Mouse (Mus musculus): ENCODE results near the gene Got1. TPM values are rescaled to one million over a fixed set of nuclear protein-coding genes. Genes with fewer than 3 reads are reported as not detected.
A peak's percentile ranks its signal among the peaks of the same experiment; 100 is the strongest.

Got1 gene
- total and polyA plus RNA-seq, 3 experiments = 575 to 1,224 (median 956) TPM

DNA sequence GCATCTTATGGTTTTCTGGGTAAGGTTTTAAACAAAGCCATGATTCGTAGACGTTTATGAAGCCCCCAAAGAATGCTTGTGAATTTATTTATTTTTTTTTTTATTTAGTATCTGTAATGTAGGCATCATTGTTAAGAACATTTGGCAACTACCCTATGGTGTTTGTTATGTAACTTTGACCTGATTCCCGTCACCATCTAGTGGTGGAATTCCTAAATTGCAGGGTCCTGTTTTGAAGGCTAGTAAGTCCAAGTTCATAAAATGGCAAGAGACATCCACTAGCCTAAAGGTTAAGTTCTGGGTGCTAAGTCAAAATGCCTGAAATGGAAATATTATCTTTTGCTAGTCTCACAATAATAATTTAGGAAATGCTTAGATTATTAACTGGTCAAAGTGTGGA, 37.0 kb downstream of the Got1 start:
- Histone ChIP-seq H3K27ac (no peak overlapping the region), H3K79me2 (replicated peaks; ENCODE audit: control insufficient read depth, insufficient read depth, low read length) (no peaks in the 10 kb centered on the region), H3K4me3 (no peak overlapping the region), H3K27me3 (ENCODE audit: control insufficient read depth, insufficient read depth, low read length) (no peaks in the 10 kb centered on the region), H3K4me1 (ENCODE audit: control insufficient read depth, insufficient read depth, low read length) (no peaks in the 10 kb centered on the region), H3K9ac (ENCODE audit: low read depth, low read length) (no peak overlapping the region), H3K36me3 (ENCODE audit: control insufficient read depth, insufficient read depth, low read length) (no peaks in the 10 kb centered on the region)
- TF ChIP-seq CTCF (IDR thresholded peaks at IDR 0.05) (peak; percentile 75), EP300 (IDR thresholded peaks at IDR 0.05; ENCODE audit: insufficient read depth, low read depth, low read length) (no peak)
- no peak for DNase-seq
- intact Hi-C loops (cut with DNase I) = loop anchor here (10.0 kb wide), 1 partner anchor 463 kb away; no protein-coding TSS in a partner anchor
- WGBS = 29% methylated on average over 3 of the region's 3 CpGs

DNA sequence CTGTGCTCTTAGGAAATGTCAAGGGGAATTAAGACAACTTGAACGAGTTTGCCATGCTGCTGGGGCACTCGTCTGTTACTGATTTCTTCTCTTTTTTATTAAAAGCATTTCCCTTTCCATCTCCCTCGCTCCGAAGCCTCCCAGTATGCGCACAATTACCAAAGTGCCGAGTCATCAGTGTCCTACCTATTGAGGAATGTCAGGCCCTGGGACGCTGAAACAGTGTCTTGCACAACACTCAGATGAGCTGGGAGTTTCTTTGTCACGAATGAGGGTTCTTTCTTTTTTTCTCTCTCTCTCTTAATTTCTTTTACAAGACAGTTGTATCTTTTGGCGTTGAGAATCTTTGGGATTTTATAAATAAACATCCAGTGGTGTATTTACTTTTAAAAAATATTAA, 43.9 kb downstream of the Got1 start:
- intact Hi-C loops (cut with DNase I) = loop anchor here (10.0 kb wide), 1 partner anchor 456 kb away; no protein-coding TSS in a partner anchor
- H3K4me1 ChIP-seq (ENCODE audit: control insufficient read depth, insufficient read depth, low read length) = no peaks in the 10 kb centered on the region; the same call in 1 of the 2 replicates
- TF ChIP-seq POLR2A (IDR thresholded peaks at IDR 0.05; ENCODE audit: insufficient read depth, low read depth, low read length) (no peak), CTCF (IDR thresholded peaks at IDR 0.05) (no peak), EP300 (IDR thresholded peaks at IDR 0.05; ENCODE audit: insufficient read depth, low read depth, low read length) (no peak)
- H3K27ac ChIP-seq = no peak overlapping the region
- H3K9ac ChIP-seq (ENCODE audit: low read depth, low read length) = no peak overlapping the region
- no peaks in the 10 kb centered on the region for H3K79me2 ChIP-seq (replicated peaks; ENCODE audit: control insufficient read depth, insufficient read depth, low read length)
- no peak for DNase-seq
- no peaks in the 10 kb centered on the region for H3K27me3 ChIP-seq (ENCODE audit: control insufficient read depth, insufficient read depth, low read length)
- H3K4me3 ChIP-seq = no peak overlapping the region
- no peaks in the 10 kb centered on the region for H3K36me3 ChIP-seq (ENCODE audit: control insufficient read depth, insufficient read depth, low read length)
- WGBS = 75% methylated on average over 9 of the region's 9 CpGs

DNA sequence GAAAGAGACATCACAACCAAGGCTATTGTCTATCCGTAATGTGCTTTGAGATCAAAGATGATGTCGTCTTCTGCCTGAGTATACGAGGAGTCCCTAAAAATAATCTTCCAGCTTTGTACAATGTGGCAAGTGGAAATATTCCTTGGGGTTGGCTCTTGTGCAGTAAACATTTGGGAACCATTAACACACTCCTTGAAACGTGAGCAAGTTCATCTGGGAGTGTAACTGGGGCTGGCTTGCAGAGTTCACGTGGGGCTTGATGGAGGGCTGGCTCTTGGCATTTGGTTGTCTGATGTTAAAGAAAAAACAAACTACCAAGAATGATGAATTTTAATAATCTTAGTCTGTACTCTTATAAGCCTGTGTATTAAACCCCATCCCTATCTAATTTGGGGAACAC, 45.0 kb downstream of the Got1 start:
- no peaks in the 10 kb centered on the region for H3K36me3 ChIP-seq (ENCODE audit: control insufficient read depth, insufficient read depth, low read length)
- no peak overlapping the region for H3K27ac ChIP-seq
- 74% methylated on average over 5 of the region's 5 CpGs for WGBS
- no peaks in the 10 kb centered on the region for H3K27me3 ChIP-seq (ENCODE audit: control insufficient read depth, insufficient read depth, low read length)
- H3K79me2 ChIP-seq (replicated peaks; ENCODE audit: control insufficient read depth, insufficient read depth, low read length) = no peaks in the 10 kb centered on the region
- no peak for TF ChIP-seq POLR2A (IDR thresholded peaks at IDR 0.05; ENCODE audit: insufficient read depth, low read depth, low read length)
- no peak for TF ChIP-seq EP300 (IDR thresholded peaks at IDR 0.05; ENCODE audit: insufficient read depth, low read depth, low read length)
- TF ChIP-seq CTCF (IDR thresholded peaks at IDR 0.05) = no peak
- no peak overlapping the region for H3K9ac ChIP-seq (ENCODE audit: low read depth, low read length)
- H3K4me3 ChIP-seq = no peak overlapping the region
- H3K4me1 ChIP-seq (ENCODE audit: control insufficient read depth, insufficient read depth, low read length) = no peaks in the 10 kb centered on the region; the same call in 1 of the 2 replicates
- DNase-seq = no peak
- intact Hi-C loops (cut with DNase I) = loop anchor here (5.0 kb wide), 1 partner anchor 682 kb away; no protein-coding TSS in a partner anchor

DNA sequence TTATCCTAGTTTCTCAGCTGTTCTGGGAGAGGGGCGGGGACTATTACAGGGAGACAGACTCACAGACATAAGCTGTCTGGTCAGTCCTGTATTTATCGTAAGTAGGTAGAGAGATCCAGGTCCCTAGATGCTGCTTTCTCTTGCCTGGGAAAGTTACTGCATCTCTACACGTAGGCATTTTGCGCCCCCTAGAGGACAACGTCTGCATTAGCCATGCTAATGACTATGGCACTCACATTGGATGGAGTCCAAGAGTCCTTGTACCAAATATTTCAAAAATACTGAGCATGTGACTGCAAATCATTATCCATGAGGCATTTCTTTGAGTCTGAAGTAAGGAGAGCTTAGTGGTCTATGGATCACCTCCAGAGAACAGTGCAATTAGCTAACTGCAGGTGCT, 45.5 kb downstream of the Got1 start:
- no peak overlapping the region for H3K4me3 ChIP-seq
- 19% methylated on average over 5 of the region's 5 CpGs for WGBS
- H3K36me3 ChIP-seq (ENCODE audit: control insufficient read depth, insufficient read depth, low read length) = no peaks in the 10 kb centered on the region
- H3K27me3 ChIP-seq (ENCODE audit: control insufficient read depth, insufficient read depth, low read length) = no peaks in the 10 kb centered on the region
- no peak overlapping the region for H3K9ac ChIP-seq (ENCODE audit: low read depth, low read length)
- no peak overlapping the region for H3K27ac ChIP-seq
- DNase-seq = peak in 1 of 2 experiments; percentile 20
- H3K79me2 ChIP-seq (replicated peaks; ENCODE audit: control insufficient read depth, insufficient read depth, low read length) = no peaks in the 10 kb centered on the region
- no peak for TF ChIP-seq EP300 (IDR thresholded peaks at IDR 0.05; ENCODE audit: insufficient read depth, low read depth, low read length)
- peak; percentile 83 for TF ChIP-seq CTCF (IDR thresholded peaks at IDR 0.05)
- no peak for TF ChIP-seq POLR2A (IDR thresholded peaks at IDR 0.05; ENCODE audit: insufficient read depth, low read depth, low read length)
- intact Hi-C loops (cut with DNase I) = loop anchor here (5.0 kb wide), 1 partner anchor 682 kb away; no protein-coding TSS in a partner anchor
- H3K4me1 ChIP-seq (ENCODE audit: control insufficient read depth, insufficient read depth, low read length) = no peaks in the 10 kb centered on the region; the same call in 1 of the 2 replicates

DNA sequence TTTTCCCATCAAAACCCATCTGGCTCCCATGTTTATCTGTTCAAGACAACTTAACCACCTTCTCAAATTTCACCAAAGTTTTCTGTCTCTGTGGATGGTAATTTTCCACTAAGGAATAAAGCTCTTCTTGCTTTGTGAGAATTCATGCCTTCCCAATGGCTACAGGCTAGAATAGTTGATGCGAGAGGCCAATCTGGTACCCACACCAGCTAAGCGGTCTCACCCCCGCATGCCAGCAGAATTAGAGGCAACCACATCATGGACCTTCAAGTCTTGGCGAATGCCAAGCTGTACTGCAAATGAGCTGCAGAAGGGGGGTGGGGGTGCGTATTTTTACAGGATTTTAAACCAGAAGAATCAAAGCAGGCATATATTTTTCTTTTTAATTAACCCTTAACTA, 47.0 kb downstream of the Got1 start:
- intact Hi-C loops (cut with DNase I) = loop anchor here (5.0 kb wide), 1 partner anchor 680 kb away; no protein-coding TSS in a partner anchor
- Histone ChIP-seq H3K4me3 (no peak overlapping the region), H3K27me3 (ENCODE audit: control insufficient read depth, insufficient read depth, low read length) (no peaks in the 10 kb centered on the region), H3K79me2 (replicated peaks; ENCODE audit: control insufficient read depth, insufficient read depth, low read length) (no peaks in the 10 kb centered on the region), H3K27ac (no peak overlapping the region), H3K9ac (ENCODE audit: low read depth, low read length) (no peak overlapping the region), H3K36me3 (ENCODE audit: control insufficient read depth, insufficient read depth, low read length) (no peaks in the 10 kb centered on the region), H3K4me1 (ENCODE audit: control insufficient read depth, insufficient read depth, low read length) (no peaks in the 10 kb centered on the region; the same call in 1 of the 2 replicates)
- 92% methylated on average over 5 of the region's 5 CpGs for whole genome bisulfite sequencing
- no peak for DNase-seq
- TF ChIP-seq EP300 (IDR thresholded peaks at IDR 0.05; ENCODE audit: insufficient read depth, low read depth, low read length) (no peak), POLR2A (IDR thresholded peaks at IDR 0.05; ENCODE audit: insufficient read depth, low read depth, low read length) (no peak)

DNA sequence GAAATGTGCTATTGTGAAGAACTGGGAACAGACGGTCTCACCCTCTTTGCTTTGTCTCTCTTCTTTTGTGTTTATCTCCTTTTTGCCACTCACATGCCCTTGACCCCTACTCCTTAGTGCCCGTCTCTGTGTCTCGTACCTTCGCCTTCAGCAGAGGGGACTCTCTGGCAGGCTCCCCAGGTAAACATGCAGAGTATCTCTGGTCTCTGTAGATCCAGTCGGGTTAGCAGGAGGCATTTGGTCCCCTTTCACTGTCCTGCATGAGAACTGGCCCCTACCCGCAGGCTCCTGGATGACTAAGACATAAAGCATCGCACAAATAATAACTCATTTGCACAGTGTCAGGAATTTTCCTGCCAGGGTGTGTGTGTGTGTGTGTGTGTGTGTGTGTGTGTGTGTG, 48.3 kb downstream of the Got1 start:
- Histone ChIP-seq H3K9ac (ENCODE audit: low read depth, low read length) (no peak overlapping the region), H3K79me2 (replicated peaks; ENCODE audit: control insufficient read depth, insufficient read depth, low read length) (no peaks in the 10 kb centered on the region), H3K4me3 (no peak overlapping the region), H3K36me3 (ENCODE audit: control insufficient read depth, insufficient read depth, low read length) (no peaks in the 10 kb centered on the region), H3K27ac (no peak overlapping the region), H3K27me3 (ENCODE audit: control insufficient read depth, insufficient read depth, low read length) (no peaks in the 10 kb centered on the region), H3K4me1 (ENCODE audit: control insufficient read depth, insufficient read depth, low read length) (no peaks in the 10 kb centered on the region; the same call in 1 of the 2 replicates)
- TF ChIP-seq POLR2A (IDR thresholded peaks at IDR 0.05; ENCODE audit: insufficient read depth, low read depth, low read length) (no peak), CTCF (IDR thresholded peaks at IDR 0.05) (no peak), EP300 (IDR thresholded peaks at IDR 0.05; ENCODE audit: insufficient read depth, low read depth, low read length) (no peak)
- WGBS = 44% methylated on average over 7 of the region's 7 CpGs
- DNase-seq = no peak
- intact Hi-C loops (cut with DNase I) = loop anchor here (5.0 kb wide), 1 partner anchor 679 kb away; no protein-coding TSS in a partner anchor

Measured in heart, adult 2 months (tissue).